Mouse (Mus musculus) mesoderm, embryonic 11.5 days (tissue): ENCODE results near the gene St6galnac6.
A peak's percentile ranks its signal among the peaks of the same experiment; 100 is the strongest.

ENCODE experiments used
- DNase-seq: peaks from one replicate; pipeline ENCODE4 v3.0.0-alpha.2; 2012; ENCODE audit warnings: low read depth, low spot score

St6galnac6 gene

GRCm38 (mm10) chr2:32585149-32585714 is 14.3 kb upstream of the St6galnac6 start:
- no peak for DNase-seq

GRCm38 (mm10) chr2:32586871-32587351 is 12.6 kb upstream of the St6galnac6 start, which contains the start of gene St6galnac4:
St6galnac4 (plus strand) TSS chr2:32587095.
- DNase-seq, result peak; percentile 97

DNA sequence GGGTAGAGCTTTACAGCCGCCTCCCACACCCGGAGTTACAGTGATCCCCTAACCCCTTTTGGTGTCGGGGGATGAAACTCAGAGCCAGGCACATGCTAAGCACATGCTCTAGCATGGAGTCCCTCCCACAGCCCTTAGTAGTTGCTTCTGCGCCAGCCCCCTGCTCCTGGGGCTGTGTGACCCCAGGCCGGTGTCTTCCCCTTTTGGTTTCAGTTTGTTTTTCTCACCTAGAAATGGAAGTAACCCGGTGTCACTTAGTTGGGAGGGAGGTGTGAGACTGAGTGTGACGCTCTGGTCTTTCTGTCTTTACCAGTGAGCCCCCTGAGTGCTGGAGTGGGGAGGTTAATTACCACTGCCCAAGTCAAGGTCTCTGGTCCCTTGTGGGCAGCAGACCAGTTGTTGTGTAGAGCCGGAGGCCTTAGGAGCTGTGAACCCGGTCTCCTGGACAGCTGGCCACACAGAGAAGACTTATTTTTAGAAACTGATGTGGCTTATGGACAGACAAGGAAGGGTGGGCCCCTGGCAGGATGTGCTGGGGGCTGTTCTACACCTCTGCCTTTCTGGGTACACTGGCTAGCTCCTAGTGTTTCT is 11.7 kb upstream of the St6galnac6 start:
- DNase-seq, result no peak

DNA sequence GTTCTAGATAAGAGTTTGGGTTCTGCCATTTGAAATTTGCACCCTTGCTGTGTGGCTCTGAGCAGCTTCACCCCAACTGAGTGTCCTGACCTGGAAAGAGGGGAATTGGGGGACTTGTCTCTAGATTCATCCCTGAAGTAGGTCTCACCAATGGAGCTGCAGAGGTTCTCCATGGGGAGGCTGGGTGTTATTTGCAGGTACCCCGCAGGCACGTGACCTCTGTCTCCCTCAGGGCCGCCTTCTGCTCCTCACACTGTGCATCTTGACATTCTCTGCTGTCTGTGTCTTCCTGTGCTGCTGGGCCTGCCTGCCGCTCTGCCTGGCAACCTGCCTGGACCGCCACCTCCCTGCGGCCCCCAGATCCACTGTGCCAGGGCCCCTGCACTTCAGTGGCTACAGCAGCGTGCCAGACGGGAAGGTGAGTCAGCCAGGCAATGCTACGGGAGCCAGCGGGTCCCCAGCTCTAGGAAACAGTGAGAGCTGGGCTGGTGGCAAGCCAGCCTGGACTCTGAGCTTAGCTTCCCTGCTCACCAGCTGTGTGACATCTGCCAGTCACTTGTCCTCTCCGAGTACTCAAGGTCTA is 10.2 kb upstream of the St6galnac6 start:
- DNase-seq, result no peak

GRCm38 (mm10) chr2:32590224-32590623 is 9.3 kb upstream of the St6galnac6 start:
- DNase-seq, result no peak

GRCm38 (mm10) chr2:32591249-32591648 is 8.3 kb upstream of the St6galnac6 start:
- no peak for DNase-seq

- DNase-seq, result no peak
Observed at GRCm38 (mm10) chr2:32596725-32597124, 2.8 kb upstream of the St6galnac6 start.

DNA sequence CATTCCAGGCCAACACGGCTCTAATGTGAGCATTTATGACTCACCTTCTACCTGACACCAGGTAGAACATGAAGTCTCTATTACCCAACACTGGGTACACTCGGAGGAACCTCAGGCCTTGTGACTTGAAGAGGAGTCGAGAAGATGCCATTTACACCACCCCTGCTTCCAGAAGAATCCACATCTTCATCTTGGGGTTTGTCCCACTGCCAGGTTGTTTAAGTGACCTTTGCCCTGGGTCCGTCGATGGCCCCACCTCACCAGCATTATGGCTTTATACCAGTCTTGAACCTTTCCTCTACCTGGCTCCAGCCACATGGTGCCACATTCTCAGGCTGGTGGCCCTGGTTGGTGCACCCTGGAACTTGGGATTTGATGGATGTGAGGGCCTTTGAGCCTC is 2.3 kb upstream of the St6galnac6 start:
- DNase-seq, result no peak

- DNase-seq, result no peak
Observed at GRCm38 (mm10) chr2:32597699-32598098, 1.8 kb upstream of the St6galnac6 start.

DNA sequence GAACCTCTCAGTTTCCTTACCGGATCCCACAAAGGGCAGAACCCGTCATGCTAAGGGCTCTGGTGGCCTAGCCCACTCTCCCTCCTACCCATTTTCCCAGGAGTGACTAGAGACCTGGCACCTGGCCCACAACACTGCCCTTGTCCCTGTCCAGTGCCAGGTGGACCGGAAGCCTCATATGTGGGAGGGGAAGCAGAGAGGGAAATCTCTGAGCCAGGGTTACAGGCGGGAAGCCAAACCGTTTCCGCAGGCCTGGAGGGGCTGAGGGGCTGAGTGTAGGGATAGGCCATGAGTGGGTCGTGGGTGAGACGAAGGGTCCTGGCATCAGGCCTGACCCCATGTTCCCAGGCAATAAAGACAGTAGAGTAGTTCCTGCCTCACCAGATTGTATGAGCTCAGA is 1.0 kb upstream of the St6galnac6 start:
- no peak for DNase-seq

DNA sequence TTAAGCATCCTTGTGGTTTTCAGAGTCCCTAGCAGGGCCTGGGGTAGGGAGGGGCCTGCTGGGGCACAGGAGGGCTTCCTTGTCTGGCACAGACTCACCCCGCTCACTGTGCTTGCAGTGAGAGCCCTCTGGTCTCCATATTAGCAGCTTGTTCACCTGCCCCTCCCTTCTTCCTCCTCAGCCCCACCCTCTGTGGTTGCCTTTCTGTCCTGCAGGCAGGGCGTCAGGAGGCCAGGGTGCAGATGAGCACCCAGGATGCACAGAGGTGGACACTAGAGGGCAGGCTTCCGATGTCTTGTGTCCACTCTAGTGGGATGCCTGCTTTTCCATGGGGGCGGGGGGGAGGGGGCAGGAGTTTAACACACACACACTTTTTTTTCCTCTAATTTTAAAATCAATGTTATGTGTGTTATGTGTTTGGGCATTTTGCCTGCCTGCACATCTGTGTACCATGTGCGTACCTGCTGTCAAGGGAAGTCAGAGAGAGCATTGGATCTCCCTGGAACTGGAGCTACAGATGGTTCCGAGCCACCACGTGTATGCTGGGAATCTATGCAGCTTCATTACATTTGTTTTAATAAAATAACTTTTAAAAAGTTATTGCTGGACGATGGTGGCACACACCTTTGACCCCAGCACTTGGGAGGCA is 2.0 kb downstream of the St6galnac6 start:
- no peak for DNase-seq

GRCm38 (mm10) chr2:32602600-32603054 is 3.1 kb downstream of the St6galnac6 start:
- DNase-seq, result peak; percentile 84

DNA sequence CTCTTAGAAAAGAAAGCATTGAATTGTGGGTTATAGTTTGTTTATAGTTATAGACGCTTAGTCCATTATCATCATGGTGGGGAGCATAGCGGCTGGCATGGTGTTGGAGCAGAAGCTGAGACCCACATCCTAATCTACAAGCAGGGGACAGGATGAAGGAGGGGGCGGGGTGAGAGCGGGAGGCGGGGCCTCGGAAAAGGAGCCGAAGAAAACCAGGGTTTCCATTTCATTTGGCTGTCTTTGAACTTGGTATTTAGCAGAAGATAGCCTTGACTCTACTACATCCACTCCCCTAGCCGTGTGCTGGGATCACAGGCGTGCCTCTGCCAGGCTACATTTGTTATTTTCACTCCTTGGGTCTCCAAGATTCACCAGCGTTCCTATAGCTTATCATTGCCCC is 5.1 kb downstream of the St6galnac6 start:
- no peak for DNase-seq

- DNase-seq, result peak; percentile 85
Observed at GRCm38 (mm10) chr2:32606161-32607142, 6.9 kb downstream of the St6galnac6 start.

DNA sequence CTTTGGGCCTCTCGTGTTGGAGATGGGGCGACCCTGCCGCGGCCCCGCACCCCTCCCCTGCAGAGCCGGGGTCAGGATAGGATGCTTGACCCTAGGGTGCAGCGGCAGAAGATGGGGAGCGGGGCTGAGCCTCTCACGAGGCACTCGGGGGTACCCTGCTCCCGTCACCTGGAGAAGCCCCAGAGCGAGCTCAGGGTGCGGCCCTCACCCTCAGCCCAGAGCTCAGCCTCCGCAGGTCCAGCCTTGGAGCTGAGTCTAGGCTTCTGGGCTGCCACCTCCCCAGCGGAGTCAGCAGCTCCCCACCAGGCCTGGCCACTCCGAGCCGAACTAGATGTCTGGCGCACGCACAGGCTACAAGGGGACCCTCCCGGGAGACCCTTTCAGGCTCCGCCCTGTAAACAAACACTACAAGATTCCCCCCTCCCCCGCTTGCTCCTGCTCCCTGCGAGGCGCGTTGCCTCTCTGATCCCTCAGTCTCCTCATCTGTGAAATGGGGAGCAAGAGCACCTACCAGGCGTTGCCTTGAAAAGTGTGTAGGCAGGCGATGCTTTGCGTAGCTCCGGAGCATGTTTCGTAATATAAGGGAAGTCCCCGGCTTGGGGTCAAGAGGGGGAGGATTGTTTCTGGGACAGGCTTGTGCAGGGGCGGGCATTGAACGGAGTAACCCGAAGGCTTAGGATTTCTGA is 7.9 kb downstream of the St6galnac6 start:
- peak; percentile 63 for DNase-seq

GRCm38 (mm10) chr2:32608141-32608777 is 8.8 kb downstream of the St6galnac6 start:
- DNase-seq, result peak; percentile 83

GRCm38 (mm10) chr2:32608778-32609435 is 9.4 kb downstream of the St6galnac6 start:
- no peak for DNase-seq

GRCm38 (mm10) chr2:32610610-32611229 is 11.2 kb downstream of the St6galnac6 start:
- no peak for DNase-seq

DNA sequence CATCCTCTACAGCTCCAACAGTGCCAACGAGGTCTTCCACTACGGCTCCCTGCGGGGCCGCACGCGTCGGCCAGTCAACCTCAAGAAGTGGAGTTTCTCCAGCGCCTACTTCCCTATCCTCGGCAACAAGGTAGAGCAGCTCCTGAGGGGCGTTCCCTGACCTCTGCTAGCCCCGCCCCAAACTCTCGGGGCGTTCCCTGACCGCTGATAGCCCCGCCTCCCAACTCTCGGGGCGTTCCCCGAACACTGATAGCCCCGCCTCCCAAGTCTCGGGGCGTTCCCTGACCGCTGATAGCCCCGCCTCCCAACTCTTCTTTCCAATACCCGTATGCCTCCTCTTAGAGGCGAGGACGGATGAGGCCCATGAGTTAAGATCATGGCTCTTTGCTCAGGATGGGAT is 12.8 kb downstream of the St6galnac6 start:
- DNase-seq, result no peak
